Mouse (Mus musculus) kidney, embryonic 15.5 days (tissue): ENCODE results near the gene Smarca4. TPM values are rescaled to one million over a fixed set of nuclear protein-coding genes. Genes with fewer than 3 reads are reported as not detected.

Source experiments
- ATAC-seq: fragments of 200-750 bp; cut with Nextera tagmentation; replicated peaks from 2 replicates; pipeline ENCODE4 v1.8.0; 2017; ENCODE audit warnings: moderate TSS enrichment; ENCODE audit not compliant: low FRiP score
- H3K27ac ChIP-seq: fragments of 300-500 bp; sonication (generic); 2 replicates; pipeline ENCODE4 v1.5.1; 2015; ENCODE audit warnings: mild to moderate bottlenecking, inconsistent platforms
- H3K27me3 ChIP-seq: fragments of 300-500 bp; sonication (generic); 2 replicates; pipeline ENCODE4 v1.6.1; 2015; ENCODE audit warnings: inconsistent platforms
- H3K36me3 ChIP-seq: fragments of 300-500 bp; sonication (generic); 2 replicates; pipeline ENCODE4 v1.6.1; 2015; ENCODE audit warnings: inconsistent platforms
- H3K4me1 ChIP-seq: fragments of 300-500 bp; sonication (generic); 2 replicates; pipeline ENCODE4 v1.6.1; 2015; ENCODE audit warnings: inconsistent platforms
- H3K4me2 ChIP-seq: fragments of 300-500 bp; sonication (generic); 2 replicates; pipeline ENCODE4 v1.6.1; 2015; ENCODE audit warnings: moderate library complexity, mild to moderate bottlenecking, inconsistent platforms
- H3K4me3 ChIP-seq: fragments of 300-500 bp; sonication (generic); replicated peaks from 2 replicates; pipeline ENCODE4 v1.5.1; 2015; ENCODE audit warnings: mild to moderate bottlenecking, inconsistent platforms
- H3K9ac ChIP-seq: fragments of 300-500 bp; sonication (generic); 2 replicates; pipeline ENCODE4 v1.6.1; 2015; ENCODE audit warnings: mild to moderate bottlenecking, inconsistent platforms
- H3K9me3 ChIP-seq: fragments of 300-500 bp; sonication (generic); replicated peaks from 2 replicates; pipeline ENCODE4 v1.6.1; 2016; ENCODE audit warnings: inconsistent platforms
- WGBS: fragments of 180-500 bp; shearing (Covaris S2); methylation state at CpG from one replicate; pipeline ENCODE4 v1.1.7; 2015; ENCODE audit warnings: mixed read lengths; 5-methylcytosine and 5-hydroxymethylcytosine counted together
- polyA plus RNA-seq: library from polyadenylated mRNA; unstranded; fragments of >200 nt; fragmentation: Nextera tagmentation; extraction: Ambion mirVana; gene quantifications from 2 replicates; pipeline ENCODE4 v1.2.1, GENCODE M21; 2015

The Smarca4 gene
- polyA plus RNA-seq, 1 experiment from 2014 or later: 101 TPM

DNA sequence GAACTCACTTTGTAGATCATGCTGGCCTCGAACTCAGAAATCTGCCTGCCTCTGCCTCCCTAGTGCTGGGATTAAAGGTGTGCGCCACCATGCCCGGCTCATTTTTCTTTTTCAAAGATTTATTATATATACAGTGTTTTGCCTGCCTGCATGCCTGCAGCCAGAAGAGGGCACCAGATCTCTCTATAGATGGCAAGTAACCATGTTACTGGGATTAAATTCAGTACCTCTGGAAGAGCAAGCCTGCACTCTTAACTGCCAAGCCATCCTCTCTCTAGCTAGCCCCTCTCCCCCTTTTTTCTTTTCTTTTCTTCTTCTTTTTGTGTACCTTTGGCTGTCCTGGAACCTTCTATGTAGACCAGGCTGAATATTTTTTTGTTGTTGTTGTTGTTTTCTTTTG lies 14.7 kb downstream of the Smarca4 start:
- Histone ChIP-seq H3K9me3 (no peaks in the 10 kb centered on the region), H3K36me3 (peaks cover 41% of the 10 kb centered on the region), H3K27ac (no peak overlapping the region), H3K27me3 (no peaks in the 10 kb centered on the region), H3K9ac (no peak overlapping the region), H3K4me2 (no peak overlapping the region), H3K4me1 (no peaks in the 10 kb centered on the region), H3K4me3 (no peak overlapping the region)
- 71% methylated on average over 3 of the region's 3 CpGs for WGBS
- ATAC-seq: no peak

DNA sequence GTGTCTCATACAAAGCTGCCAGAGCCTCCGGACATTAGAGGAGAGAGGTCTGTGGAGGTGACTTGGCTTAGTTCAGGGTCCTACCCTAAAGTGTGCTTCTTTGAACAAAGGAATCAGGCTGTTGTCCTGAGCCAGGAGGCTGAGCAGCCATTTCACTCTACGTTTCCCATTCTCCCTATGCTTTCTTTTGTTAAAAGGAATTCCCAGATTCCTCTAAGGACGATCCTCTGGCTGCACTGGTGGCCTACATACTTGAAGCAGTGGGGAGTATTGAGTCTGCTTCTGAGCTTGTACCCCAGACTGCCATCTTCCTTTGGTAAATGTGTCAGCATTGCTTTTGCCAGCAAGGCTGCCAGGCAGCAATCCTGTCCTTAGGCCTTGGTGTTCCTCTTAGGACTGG lies 17.1 kb downstream of the Smarca4 start:
- H3K9me3 ChIP-seq: no peaks in the 10 kb centered on the region
- H3K4me1 ChIP-seq: no peaks in the 10 kb centered on the region
- H3K27me3 ChIP-seq: no peaks in the 10 kb centered on the region
- peaks cover 65% of the 10 kb centered on the region for H3K36me3 ChIP-seq
- H3K4me2 ChIP-seq: no peak overlapping the region
- H3K27ac ChIP-seq: no peak overlapping the region
- WGBS: 90% methylated on average over 3 of the region's 3 CpGs
- ATAC-seq: no peak
- H3K9ac ChIP-seq: no peak overlapping the region
- no peak overlapping the region for H3K4me3 ChIP-seq

DNA sequence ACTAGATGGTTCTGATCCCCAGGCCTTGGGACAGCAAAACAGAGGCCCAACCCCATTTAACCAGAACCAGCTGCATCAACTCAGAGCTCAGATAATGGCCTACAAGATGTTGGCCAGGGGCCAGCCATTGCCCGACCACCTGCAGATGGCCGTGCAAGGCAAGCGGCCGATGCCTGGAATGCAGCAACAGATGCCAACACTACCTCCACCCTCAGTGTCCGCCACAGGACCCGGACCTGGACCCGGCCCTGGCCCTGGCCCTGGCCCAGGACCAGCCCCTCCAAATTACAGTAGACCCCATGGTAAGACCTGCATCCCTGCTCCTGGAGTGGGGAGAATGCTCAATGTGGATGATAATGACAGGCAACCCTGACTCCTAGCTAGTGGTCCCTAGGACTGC lies 19.7 kb downstream of the Smarca4 start:
- 74% methylated on average over 7 of the region's 7 CpGs for WGBS

DNA sequence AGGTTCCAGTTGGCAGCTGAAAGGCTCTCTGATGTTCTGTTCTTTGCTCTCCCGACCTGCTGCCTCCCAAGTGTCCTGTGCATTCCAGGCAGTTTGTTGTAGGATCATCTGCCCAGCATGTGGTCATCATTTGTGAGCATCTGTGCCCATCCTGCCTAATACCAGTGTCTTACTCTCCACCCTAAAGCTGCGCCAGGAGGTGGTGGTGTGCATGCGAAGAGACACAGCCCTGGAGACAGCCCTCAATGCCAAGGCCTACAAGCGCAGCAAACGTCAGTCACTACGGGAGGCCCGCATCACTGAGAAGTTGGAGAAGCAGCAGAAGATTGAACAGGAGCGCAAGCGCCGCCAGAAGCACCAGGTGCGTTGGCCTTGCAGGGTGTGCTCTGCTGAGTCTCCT lies 23.1 kb downstream of the Smarca4 start:
- Histone ChIP-seq H3K36me3 (peaks cover 100% of the 10 kb centered on the region), H3K4me1 (no peaks in the 10 kb centered on the region), H3K4me3 (no peak overlapping the region), H3K27ac (no peak overlapping the region), H3K9ac (no peak overlapping the region), H3K9me3 (no peaks in the 10 kb centered on the region), H3K27me3 (no peaks in the 10 kb centered on the region), H3K4me2 (no peak overlapping the region)
- WGBS: 95% methylated on average over 11 of the region's 11 CpGs
- ATAC-seq: no peak

More for the DNA sequence above, 19.7 kb downstream of the Smarca4 start:
- Histone ChIP-seq H3K9me3 (no peaks in the 10 kb centered on the region), H3K4me1 (no peaks in the 10 kb centered on the region), H3K27me3 (no peaks in the 10 kb centered on the region), H3K36me3 (peaks cover 90% of the 10 kb centered on the region), H3K4me2 (no peak overlapping the region), H3K27ac (no peak overlapping the region), H3K9ac (no peak overlapping the region), H3K4me3 (no peak overlapping the region)
- 0 out of 2 replicates have a peak, but pooled peaks have one; percentile 12 for ATAC-seq

DNA sequence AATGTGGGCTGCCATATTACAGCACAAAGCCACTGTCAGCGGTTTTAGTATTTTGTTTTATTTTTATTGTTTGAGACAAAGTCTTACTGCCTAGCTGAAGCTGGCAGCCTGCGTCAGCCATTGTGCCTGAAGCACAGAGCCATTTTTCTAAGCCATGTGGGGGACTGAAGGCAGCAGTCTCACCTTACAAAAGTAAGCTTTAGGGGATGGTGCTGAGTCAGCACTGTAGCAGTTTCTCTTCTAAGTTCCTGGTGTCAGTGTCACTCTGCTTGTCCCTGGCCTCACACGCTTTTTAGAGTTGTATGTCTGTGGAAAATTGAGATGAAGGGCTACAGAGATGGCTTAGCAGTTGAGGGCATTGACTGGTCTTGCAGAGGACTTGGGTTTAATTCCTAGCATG lies 30.4 kb downstream of the Smarca4 start:
- Histone ChIP-seq H3K4me3 (no peak overlapping the region), H3K9ac (no peak overlapping the region), H3K36me3 (peaks cover 90% of the 10 kb centered on the region), H3K4me2 (no peak overlapping the region), H3K4me1 (peaks cover 9% of the 10 kb centered on the region), H3K9me3 (no peaks in the 10 kb centered on the region), H3K27ac (peak overlapping the region; percentile 37; the same call in 1 of the 2 replicates), H3K27me3 (no peaks in the 10 kb centered on the region)
- 84% methylated on average over 3 of the region's 3 CpGs for WGBS
- no peak for ATAC-seq

DNA sequence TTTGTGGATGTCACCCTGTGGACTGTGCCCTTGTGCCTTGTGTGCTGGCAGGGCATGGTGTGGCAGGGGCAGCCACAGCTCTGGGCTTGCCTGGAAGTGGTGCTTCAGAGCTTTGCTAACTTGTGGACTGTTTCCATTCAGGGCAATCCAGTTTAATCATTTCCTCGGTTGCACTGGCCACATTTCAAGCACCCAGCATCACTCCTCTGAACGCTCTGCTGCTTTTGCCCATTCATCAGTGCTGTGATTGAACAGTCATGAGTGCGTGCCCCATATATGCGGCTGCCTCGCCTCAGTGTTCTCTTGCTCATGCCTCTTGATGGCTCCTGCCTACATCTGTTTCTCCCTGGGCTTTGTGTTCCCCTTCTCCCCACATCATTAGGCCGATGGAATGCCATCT lies 31.8 kb downstream of the Smarca4 start:
- Histone ChIP-seq H3K36me3 (peaks cover 89% of the 10 kb centered on the region), H3K4me3 (no peak overlapping the region), H3K4me1 (peaks cover 9% of the 10 kb centered on the region), H3K4me2 (no peak overlapping the region), H3K9me3 (no peaks in the 10 kb centered on the region), H3K27ac (peak overlapping the region; percentile 89), H3K9ac (no peak overlapping the region), H3K27me3 (no peaks in the 10 kb centered on the region)
- 65% methylated on average over 6 of the region's 6 CpGs for WGBS
- peak; percentile 95 for ATAC-seq

DNA sequence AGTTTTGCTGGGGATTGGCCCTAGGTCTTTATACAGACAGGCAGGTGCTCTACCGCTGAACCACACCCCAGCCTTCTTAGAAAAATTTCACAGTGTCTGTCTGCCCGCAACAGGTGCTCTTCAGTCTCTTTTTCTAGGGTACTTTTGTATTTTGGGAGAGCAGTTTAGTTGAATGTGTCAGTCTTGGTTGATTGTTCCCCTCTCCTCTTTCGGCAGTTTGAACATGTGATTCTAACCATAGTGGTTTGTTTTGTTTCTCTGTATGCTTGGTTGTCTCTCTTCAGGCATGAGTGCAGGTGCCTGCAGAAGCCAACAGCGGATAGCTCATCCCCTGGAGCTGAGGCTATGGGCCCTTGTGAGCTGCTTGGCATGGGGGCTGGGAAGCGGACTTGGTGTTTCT lies 36.3 kb downstream of the Smarca4 start:
- peaks cover 92% of the 10 kb centered on the region for H3K36me3 ChIP-seq
- WGBS: 90% methylated on average over 5 of the region's 5 CpGs
- H3K4me1 ChIP-seq: peaks cover 6% of the 10 kb centered on the region
- no peak overlapping the region for H3K4me2 ChIP-seq
- no peak overlapping the region for H3K27ac ChIP-seq
- no peak overlapping the region for H3K9ac ChIP-seq
- H3K27me3 ChIP-seq: no peaks in the 10 kb centered on the region
- no peaks in the 10 kb centered on the region for H3K9me3 ChIP-seq
- no peak for ATAC-seq
- H3K4me3 ChIP-seq: no peak overlapping the region

DNA sequence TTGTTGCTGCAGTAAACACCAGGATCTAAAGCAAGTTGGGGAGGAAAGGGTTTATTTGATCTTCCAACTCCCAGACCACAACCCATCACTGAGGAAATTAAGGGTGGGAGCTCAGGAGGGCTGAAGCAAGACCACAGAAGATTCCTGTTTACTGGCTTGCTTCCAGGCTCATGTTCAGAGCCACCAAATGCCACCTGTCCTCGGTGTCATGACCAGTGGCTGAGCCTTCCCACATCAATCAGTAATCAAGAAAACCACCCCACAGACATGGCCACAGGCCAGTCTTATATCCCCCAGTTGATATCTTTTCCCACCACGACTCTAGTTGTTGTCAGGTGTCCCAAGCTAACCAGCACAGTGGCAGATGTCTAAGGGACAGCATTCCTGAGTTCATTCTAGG lies 37.3 kb downstream of the Smarca4 start:
- Histone ChIP-seq H3K36me3 (peaks cover 92% of the 10 kb centered on the region), H3K4me3 (no peak overlapping the region)
- WGBS: 87% methylated on average over 2 of the region's 2 CpGs

DNA sequence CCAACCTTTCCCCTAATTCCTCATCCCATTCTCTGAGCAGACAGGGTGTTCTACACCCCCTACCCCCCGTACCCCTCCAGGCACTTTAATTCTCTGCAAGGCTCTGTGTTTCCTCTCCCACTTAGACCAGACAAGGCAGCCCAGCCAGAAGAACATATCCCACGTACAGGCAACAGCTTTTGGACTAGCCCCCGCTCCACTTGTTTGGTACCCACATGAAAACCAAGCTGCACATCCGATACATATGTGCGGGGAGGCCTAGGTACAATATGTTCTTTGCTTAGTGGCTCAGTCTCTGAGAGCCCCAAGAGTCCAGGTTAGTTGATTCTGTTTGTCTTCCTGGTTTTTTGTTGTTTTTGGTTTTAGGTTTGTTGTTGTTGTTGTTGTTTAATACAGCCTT lies 46.1 kb downstream of the Smarca4 start:
- Histone ChIP-seq H3K4me3 (no peak overlapping the region), H3K27ac (no peak overlapping the region), H3K4me2 (no peak overlapping the region), H3K4me1 (no peaks in the 10 kb centered on the region), H3K9me3 (no peaks in the 10 kb centered on the region), H3K36me3 (peaks cover 100% of the 10 kb centered on the region), H3K9ac (no peak overlapping the region), H3K27me3 (no peaks in the 10 kb centered on the region)
- WGBS: 91% methylated on average over 5 of the region's 5 CpGs
- no peak for ATAC-seq

More for the DNA sequence above, 37.3 kb downstream of the Smarca4 start:
- H3K9ac ChIP-seq: no peak overlapping the region
- no peaks in the 10 kb centered on the region for H3K27me3 ChIP-seq
- no peaks in the 10 kb centered on the region for H3K4me1 ChIP-seq
- H3K9me3 ChIP-seq: no peaks in the 10 kb centered on the region
- no peak for ATAC-seq
- no peak overlapping the region for H3K4me2 ChIP-seq
- no peak overlapping the region for H3K27ac ChIP-seq

DNA sequence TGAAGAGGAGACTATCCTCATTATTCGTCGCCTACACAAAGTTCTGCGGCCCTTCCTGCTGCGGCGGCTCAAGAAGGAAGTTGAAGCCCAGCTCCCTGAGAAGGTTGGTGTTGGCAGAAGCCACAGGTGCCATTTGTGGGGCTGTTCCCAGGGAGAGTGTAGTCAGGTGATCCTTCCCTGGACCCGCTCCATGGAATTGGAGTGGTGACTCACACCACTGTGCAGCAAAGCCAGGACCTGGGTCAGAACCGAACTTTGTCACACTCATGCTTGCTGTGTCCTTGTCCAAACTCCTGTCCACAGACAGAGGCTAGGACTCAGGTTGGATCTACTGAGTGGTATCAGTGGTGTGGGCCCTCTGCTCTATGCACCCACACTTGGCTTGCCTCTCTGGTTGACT lies 53.0 kb downstream of the Smarca4 start:
- ATAC-seq: no peak
- Histone ChIP-seq H3K9ac (no peak overlapping the region), H3K4me1 (no peaks in the 10 kb centered on the region), H3K36me3 (peaks cover 100% of the 10 kb centered on the region), H3K4me3 (no peak overlapping the region), H3K4me2 (no peak overlapping the region), H3K9me3 (no peaks in the 10 kb centered on the region), H3K27ac (no peak overlapping the region), H3K27me3 (no peaks in the 10 kb centered on the region)
- 97% methylated on average over 7 of the region's 7 CpGs for WGBS

DNA sequence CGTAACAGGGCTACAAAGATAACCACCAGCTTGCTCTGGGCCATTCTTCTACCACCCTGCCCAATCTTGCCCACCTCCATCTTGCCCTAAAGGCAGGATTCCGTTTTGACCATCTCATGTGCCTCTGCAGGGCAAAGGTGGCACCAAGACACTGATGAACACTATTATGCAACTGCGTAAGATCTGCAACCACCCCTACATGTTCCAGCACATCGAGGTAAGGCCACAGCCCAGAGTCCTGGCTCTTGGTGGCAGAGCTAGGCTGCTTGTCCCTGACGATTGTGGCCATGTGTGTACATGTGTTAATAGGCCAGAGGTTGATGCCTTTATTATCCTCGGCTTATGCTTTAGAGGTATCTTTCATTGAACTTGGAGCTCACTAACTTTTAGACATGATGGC lies 54.4 kb downstream of the Smarca4 start:
- WGBS: 91% methylated on average over 6 of the region's 6 CpGs

DNA sequence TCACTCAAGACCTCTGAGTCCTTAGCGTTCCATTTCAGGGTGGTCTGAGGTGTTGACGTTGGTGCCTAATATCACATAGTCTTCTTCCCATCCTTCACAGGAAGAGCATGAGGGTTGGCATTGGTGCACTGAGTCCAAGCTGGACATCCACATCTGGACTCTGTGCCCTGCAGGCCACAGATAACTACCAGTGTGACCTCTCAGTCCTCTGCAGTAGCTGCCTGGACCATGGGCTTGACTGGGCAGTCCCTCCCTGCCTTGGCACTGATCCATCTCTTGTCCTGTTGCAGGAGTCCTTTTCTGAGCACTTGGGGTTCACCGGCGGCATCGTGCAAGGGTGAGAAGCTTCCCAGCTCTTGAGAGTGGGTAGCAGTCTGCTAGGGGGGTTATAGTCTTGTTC lies 55.8 kb downstream of the Smarca4 start:
- Histone ChIP-seq H3K27me3 (no peaks in the 10 kb centered on the region), H3K4me3 (no peak overlapping the region), H3K36me3 (peaks cover 100% of the 10 kb centered on the region), H3K27ac (no peak overlapping the region), H3K4me1 (no peaks in the 10 kb centered on the region), H3K9ac (no peak overlapping the region), H3K9me3 (no peaks in the 10 kb centered on the region), H3K4me2 (no peak overlapping the region)
- no peak for ATAC-seq
- WGBS: 97% methylated on average over 5 of the region's 5 CpGs

More for the DNA sequence above, 54.4 kb downstream of the Smarca4 start:
- Histone ChIP-seq H3K4me3 (no peak overlapping the region), H3K27me3 (no peaks in the 10 kb centered on the region), H3K36me3 (peaks cover 100% of the 10 kb centered on the region), H3K4me1 (no peaks in the 10 kb centered on the region), H3K27ac (no peak overlapping the region), H3K9me3 (no peaks in the 10 kb centered on the region), H3K4me2 (no peak overlapping the region), H3K9ac (no peak overlapping the region)
- no peak for ATAC-seq

DNA sequence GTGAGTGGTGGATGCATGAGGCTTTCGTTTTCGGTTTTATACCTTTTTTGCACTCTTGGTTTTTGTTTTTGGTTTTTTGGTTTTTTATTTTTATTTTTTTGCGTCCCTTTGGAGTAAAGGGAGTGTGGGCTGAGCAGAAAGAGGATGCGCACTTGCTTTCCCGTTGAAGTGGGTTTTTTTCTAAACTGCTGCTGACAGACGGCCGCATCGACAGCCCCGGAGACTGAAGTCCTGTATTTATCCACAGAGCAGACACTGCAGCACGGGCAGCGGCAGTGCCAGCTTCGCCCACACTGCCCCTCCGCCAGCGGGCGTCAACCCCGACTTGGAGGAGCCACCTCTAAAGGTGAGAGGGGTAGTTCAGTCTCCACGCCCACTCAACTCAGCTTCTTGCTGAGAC lies 61.7 kb downstream of the Smarca4 start:
- no peak overlapping the region for H3K4me3 ChIP-seq
- no peaks in the 10 kb centered on the region for H3K9me3 ChIP-seq
- no peaks in the 10 kb centered on the region for H3K4me1 ChIP-seq
- no peak overlapping the region for H3K4me2 ChIP-seq
- peaks cover 98% of the 10 kb centered on the region for H3K36me3 ChIP-seq
- WGBS: 94% methylated on average over 17 of the region's 17 CpGs
- H3K9ac ChIP-seq: no peak overlapping the region
- H3K27ac ChIP-seq: no peak overlapping the region
- ATAC-seq: no peak
- no peaks in the 10 kb centered on the region for H3K27me3 ChIP-seq
